In the genomic region with DNA sequence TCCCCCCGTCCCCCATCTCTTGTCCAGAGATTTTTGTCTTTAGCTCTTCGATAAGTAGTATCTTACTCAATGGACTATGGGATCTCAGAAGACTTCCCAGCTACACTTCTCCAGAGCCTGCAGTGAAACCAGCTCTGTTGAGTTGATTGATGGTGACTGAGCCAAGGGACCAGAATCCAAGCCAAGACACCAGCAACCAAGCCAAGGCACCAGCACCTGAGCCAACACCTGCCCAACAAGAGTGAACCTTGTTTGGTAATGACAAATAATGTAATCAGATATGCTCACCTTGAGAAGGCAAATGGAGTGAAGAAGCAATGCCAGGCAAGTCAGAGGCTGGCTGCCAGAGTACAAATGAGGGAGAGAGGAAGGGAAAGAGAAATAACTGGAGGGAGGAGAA, we compare ENCODE assay signal across 16 mouse cellular contexts.
A peak's percentile ranks its signal among the peaks of the same experiment; 100 is the strongest.
DNase-seq lines count a peak whose midpoint lies in the region.
"Had no signal": no experiment of that assay in that cellular context is flagged by ENCODE, and none has a peak within 500 bp of the region (broad histone marks: within the 10 kb centered on the region; RNA-seq: fewer than 3 reads in every experiment).

No protein-coding gene starts in this region.

- peak; percentile 42 to 51 for DNase-seq in cerebellum, postnatal 14 days
- no peak for DNase-seq in cerebellum, adult 18-20 months
- peak; percentile 42 to 47 for DNase-seq in lung, adult 18-20 months
- DNase-seq in lung, postnatal 4 days: no peak
- peak; percentile 33 for DNase-seq in fat pad, adult 2 months (ENCODE audit: extremely low read depth, low read depth, low spot score)
- DNase-seq in right cerebral cortex, adult 18-20 months: no peak
- DNase-seq: adrenal gland, postnatal 10 days; adrenal gland, postnatal 36 days; B cell, adult 2 months; cerebellum, adult 8-10 months; forebrain, postnatal 0 days; gastrocnemius, adult 2 months; gastrocnemius, postnatal 14 days; heart, adult 18-20 months; heart, postnatal 10 days; heart, postnatal 36 days had no signal

Comparison
In these comparisons a context has a peak if more than half of its experiments do, and no peak if none do; other contexts are left out.
1. DNase-seq: peak in cerebellum, postnatal 14 days (2 of 2), lung, adult 18-20 months (2 of 2) and fat pad, adult 2 months (single experiment); none in cerebellum, adult 18-20 months (0 of 2), lung, postnatal 4 days (0 of 2) and right cerebral cortex, adult 18-20 months (single experiment).